In the genomic region with DNA sequence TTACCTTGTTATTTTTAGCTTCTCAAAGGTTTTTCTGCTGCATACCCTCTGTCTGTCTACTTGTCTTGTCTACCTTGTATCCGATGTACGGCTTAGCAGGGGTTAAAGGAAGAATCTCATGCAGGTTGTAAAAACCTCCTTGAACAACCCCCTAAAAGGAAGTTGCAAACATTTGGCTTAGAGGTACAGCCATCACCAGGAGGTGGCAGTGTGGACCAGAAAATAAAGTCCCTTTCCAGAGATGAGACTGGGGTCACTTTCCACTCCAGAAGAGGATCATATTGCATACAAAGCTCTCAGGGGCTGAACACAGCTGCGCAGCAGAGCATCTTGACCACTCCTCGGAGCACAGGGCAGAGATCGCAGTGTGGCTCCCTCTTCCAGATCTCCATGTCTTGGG, we compare ENCODE assay signal across 8 mouse cellular contexts.
A peak's percentile ranks its signal among the peaks of the same experiment; 100 is the strongest.
DNase-seq lines count a peak whose midpoint lies in the region; ATAC-seq and TF ChIP-seq lines count a peak whose summit lies in the region.

No protein-coding gene starts in this region.

- peak; percentile 77 for ATAC-seq in common myeloid progenitor, adult 5-6 weeks (replicated peaks; ENCODE audit: low read depth, poor library complexity, severe bottlenecking)
- ATAC-seq in granulocyte monocyte progenitor cell, adult 5-6 weeks (replicated peaks; ENCODE audit: poor library complexity, severe bottlenecking), result peak; percentile 85
- ATAC-seq in megakaryocyte-erythroid progenitor cell, adult 5-6 weeks (replicated peaks; ENCODE audit: low FRiP score, low TSS enrichment, poor library complexity, severe bottlenecking), result 0 out of 2 replicates have a peak, but pooled peaks have one; percentile 51

- peak; percentile 29 to 31 for DNase-seq in adrenal gland, adult 18-20 months (ENCODE audit: low spot score in 2 of 2)
- no peak for DNase-seq in adrenal gland, postnatal 4 days (ENCODE audit: low spot score in 2 of 2)
- peak; percentile 17 to 40 for DNase-seq in layer of hippocampus, postnatal 36 days

- H3K27ac ChIP-seq in small intestine, adult 2 months (ENCODE audit: insufficient read depth, low read depth, low read length), result no peak overlapping the region

- peak; percentile 55 for TF ChIP-seq CTCF in E14TG2a.4 (conservative IDR thresholded peaks at IDR 0.05; ENCODE audit: low read length)
- TF ChIP-seq CTCF in small intestine, adult 2 months (IDR thresholded peaks at IDR 0.05; ENCODE audit: extremely low read depth, insufficient read length, insufficient replicate concordance, low read depth, low read length), result peak; percentile 27; the same call in 1 of the 2 replicates

- no peak overlapping the region for H3K4me3 ChIP-seq in E14TG2a.4 (replicated peaks; ENCODE audit: low read length)
- no peak overlapping the region for H3K4me3 ChIP-seq in small intestine, adult 2 months (ENCODE audit: low read depth, low read length)

- peaks cover 37% of the 10 kb centered on the region for H3K4me1 ChIP-seq in E14TG2a.4 (replicated peaks; ENCODE audit: low read depth, low read length)
- no peaks in the 10 kb centered on the region for H3K4me1 ChIP-seq in small intestine, adult 2 months (ENCODE audit: control insufficient read depth, insufficient read depth, insufficient read length, low read length)

- H3K36me3 ChIP-seq in E14TG2a.4 (ENCODE audit: insufficient read depth, low read length), result no peaks in the 10 kb centered on the region
- H3K36me3 ChIP-seq in small intestine, adult 2 months (ENCODE audit: control insufficient read depth, insufficient read depth, low read length), result no peaks in the 10 kb centered on the region

- H3K27me3 ChIP-seq in E14TG2a.4 (ENCODE audit: insufficient read depth, low read length), result no peaks in the 10 kb centered on the region
- no peaks in the 10 kb centered on the region for H3K27me3 ChIP-seq in small intestine, adult 2 months (ENCODE audit: control insufficient read depth, insufficient read depth, low read length)

- no peak for TF ChIP-seq POLR2A in small intestine, adult 2 months (IDR thresholded peaks at IDR 0.05; ENCODE audit: low read depth, low read length)

- WGBS in small intestine, adult 2 months, result 9% methylated on average over 5 of the region's 5 CpGs

- H3K9me3 ChIP-seq in E14TG2a.4 (ENCODE audit: low read length), result no peaks in the 10 kb centered on the region

Comparison
In these comparisons a context has a peak if more than half of its experiments do, and no peak if none do; other contexts are left out.
1. DNase-seq: peak in adrenal gland, adult 18-20 months (2 of 2) and layer of hippocampus, postnatal 36 days (2 of 2); none in adrenal gland, postnatal 4 days (0 of 2).
2. Peak in every context shown above with its lines, with median percentiles within 50 percentile points of each other: ATAC-seq.